Mouse (Mus musculus) frontal cortex, postnatal 36 days (tissue): ENCODE measurements around the gene Kif21a.
A peak's percentile ranks its signal among the peaks of the same experiment; 100 is the strongest.

Experiments
- DNase-seq, 2 experiments: peaks; one replicate each; pipeline ENCODE4 v3.0.0; 2022; ENCODE audit warnings: low spot score in 2 of 2

Kif21a gene

GRCm38 (mm10) chr15:91049496-91050441 is at the start of gene Kif21a:
Kif21a (minus strand) TSS chr15:91049948.
- peak; percentile 68 to 78 for DNase-seq

DNA sequence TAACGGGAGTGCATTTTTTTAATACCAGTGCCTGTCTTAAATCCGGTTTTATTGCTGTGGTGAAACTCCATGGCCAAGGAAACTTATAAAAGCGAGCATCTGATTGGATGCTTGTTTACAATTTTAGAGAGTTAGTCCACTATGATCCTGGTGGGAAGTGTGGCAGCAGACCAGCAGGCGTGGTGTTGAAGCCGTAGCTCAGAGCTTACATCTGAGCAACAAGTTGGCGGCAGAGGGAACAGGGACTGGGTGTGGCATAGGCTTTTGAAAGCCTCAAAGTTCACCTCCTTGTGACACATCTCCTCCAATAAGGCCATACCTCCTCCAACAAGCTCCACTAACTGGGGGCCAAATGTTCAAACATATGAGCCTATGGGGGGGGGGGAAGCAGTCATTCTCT is 46.9 kb upstream of the Kif21a start:
- DNase-seq: no peak

DNA sequence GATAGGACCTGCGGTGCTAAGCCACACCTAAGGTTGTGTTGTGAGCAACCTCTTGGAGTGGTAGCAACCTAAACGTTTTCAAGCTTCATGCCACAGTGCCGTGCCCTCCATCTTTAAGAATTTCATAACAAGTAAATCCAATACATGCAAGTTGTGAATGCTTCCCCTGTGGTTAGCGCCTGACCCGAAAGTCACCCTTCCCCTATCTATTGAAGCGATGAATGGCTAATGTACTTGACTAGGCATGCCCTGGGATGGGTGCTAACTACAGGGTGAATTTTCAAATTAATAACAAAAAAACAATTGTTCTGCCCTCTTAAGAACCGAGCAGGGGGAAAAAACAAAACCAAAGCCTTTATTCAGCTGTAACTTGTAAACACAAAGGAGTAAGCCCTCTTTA is 39.7 kb upstream of the Kif21a start:
- DNase-seq: no peak

GRCm38 (mm10) chr15:91088071-91088470 is 38.3 kb upstream of the Kif21a start:
- no peak for DNase-seq

DNA sequence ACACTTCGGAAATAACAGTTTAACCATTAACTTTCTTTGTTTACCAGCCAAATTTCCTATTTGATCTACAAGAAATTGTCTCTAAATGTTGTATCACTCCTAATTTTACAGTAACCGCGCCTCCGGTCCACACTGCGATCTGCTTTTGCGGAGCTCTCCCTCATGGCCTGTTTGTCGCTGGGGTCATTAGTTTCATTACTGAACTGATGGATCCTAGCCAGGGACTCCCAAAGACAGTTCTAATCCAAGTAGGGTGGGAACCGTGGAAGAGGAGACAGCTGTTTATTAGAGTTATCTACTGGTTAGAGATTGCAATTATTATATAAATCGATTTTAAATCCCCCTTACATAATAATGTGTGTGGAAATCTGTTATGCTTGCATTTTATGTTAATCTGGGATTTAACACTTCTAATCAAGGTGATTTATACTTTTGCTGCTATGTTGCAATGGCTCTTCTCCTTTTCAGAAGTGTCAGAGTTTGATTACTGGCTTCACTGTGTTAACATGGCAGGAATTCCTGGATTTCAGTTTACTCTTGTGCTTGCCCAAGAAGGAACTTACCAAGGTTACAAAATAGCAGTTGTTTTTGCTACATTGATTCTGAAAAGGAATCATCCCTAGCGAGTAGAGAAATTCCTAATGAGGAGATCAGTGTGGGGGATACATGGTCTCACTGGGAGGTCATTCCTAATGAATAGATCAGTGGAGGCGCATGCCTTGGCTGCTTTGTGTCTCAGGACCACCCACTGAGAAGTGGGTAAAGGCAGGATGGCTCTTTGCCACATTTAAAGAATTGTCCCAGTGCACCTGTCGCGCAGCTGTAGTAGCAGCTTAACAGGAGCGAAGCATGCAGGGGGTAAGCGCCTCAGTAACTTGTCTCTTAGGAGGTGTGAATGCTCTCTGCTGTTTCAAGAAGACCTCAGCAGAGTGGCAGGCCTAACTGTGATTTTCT is 28.0 kb upstream of the Kif21a start:
- DNase-seq: no peak

DNA sequence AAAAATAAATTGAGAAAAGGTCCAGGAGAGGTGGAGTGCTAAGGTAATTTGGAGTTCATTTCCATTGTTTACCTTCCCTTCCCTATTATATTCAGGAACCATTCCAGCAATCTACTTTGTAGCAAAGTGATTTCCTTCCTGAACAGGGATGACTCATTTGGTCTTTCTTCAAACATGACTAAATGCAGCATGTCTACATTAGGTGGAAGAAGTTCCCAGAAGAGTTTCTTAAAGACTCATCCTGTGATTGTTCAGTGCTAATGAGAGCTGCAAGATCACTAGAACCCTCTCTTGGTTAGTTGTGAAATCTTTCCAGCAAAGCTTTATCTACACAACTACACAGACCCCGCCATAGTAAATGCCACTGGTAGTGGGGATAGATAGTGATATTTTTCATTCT is 22.7 kb upstream of the Kif21a start:
- no peak for DNase-seq

DNA sequence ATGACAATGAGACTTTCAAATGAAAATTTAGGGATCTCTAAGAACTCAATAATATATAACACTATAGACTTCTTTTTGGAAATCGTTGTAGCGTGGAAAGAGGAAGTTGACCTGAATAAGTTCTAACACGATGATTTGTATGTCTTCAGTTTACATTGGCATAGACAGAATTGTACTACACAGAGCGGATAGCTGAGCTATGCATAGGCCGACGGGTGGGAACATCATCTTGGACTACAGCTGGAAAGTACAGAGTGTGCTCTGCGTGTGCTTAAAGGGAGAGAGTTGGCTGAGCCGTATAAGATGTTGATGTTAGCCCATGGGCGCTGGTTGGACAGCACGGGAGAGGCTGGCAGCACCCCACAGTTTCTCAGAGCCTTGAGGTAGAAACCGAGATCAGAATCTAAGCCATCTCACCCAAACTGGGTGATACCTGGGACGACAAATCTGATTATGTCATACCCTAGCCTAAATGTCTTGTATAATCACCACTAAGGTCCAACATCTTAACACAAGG is 14.6 kb upstream of the Kif21a start:
- no peak for DNase-seq

DNA sequence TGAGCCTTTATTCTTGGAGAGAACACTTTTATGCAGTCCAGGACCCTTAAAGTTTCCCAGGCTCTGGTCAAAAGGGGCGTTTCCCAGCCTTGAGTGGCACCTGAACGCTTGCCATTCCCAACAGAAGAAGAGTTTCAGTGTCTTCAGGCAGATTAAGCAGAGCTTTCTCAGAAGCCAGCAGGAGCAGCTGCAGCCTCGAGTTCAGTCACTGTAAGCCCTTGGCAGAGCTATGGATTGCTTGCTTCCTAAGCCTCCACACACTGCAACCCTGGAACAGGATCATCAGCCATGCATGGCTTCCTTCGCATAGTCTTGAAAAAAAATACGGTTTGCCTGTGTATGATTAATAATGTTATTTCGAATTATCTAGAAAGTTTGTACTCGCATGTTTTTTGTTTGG is 14.1 kb upstream of the Kif21a start:
- DNase-seq: no peak

GRCm38 (mm10) chr15:91056866-91057342 is 7.2 kb upstream of the Kif21a start:
- DNase-seq: no peak

DNA sequence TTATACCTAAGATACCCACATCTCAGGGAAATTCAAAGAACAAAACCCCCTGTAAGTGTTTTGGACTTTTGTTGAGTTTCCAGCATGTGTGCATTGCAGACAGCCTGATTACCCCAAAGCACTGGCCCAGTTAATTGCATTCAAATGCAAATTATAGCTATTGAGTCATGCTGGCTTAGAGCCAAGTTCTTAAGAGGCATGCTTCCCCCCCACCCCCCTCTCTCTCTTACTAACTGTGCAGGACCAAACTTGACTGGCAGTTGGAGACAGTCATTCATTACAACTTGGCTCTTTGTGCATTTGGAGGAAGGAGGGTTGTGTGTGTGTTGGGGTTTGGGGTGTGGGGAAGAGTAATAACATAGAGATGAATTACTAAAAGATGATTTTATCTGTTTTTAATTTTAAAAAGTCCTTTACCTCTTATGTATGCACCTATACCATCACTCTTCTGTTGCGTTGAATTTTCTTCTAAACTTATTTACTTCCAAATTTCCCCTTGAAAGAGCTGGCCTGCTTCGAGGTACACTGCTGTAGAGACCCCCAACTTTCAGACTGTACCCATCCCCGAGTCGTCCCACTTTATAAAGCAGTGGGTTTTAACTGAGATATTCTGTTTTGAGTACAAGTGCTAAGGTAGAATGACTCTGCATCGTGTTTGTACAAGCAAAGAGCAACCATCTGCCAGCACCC is 6.6 kb upstream of the Kif21a start:
- no peak for DNase-seq

- peak; percentile 26 to 37 for DNase-seq
These were observed 725 bp downstream of the Kif21a start for GRCm38 (mm10) chr15:91048951-91049495.

- DNase-seq: no peak
These were observed 2.1 kb downstream of the Kif21a start for GRCm38 (mm10) chr15:91047627-91048026.

- DNase-seq: no peak
These were observed 3.2 kb downstream of the Kif21a start for GRCm38 (mm10) chr15:91046506-91046905.

GRCm38 (mm10) chr15:91043263-91043662 is 6.5 kb downstream of the Kif21a start:
- DNase-seq: no peak

DNA sequence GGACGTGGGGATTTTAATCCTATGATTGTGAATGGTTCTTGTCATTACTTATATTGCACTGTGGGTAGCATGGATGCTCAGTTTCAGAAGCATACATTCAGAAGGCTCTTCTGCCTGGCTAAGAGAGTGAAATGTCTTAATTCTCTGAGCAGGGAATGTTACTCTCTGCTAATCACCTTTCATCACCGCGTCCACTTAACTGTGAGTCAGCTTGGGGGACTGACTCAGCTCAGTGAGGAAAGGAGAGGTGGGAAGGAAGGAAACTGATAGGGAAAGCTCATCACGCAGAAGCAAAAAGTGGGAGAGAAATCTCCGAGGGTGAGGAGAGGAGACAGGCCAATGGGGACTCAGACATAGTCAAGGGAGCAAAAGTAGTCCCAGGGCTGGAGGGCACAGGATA is 10.9 kb downstream of the Kif21a start:
- no peak for DNase-seq

GRCm38 (mm10) chr15:91034090-91034489 is 15.7 kb downstream of the Kif21a start:
- DNase-seq: no peak

DNA sequence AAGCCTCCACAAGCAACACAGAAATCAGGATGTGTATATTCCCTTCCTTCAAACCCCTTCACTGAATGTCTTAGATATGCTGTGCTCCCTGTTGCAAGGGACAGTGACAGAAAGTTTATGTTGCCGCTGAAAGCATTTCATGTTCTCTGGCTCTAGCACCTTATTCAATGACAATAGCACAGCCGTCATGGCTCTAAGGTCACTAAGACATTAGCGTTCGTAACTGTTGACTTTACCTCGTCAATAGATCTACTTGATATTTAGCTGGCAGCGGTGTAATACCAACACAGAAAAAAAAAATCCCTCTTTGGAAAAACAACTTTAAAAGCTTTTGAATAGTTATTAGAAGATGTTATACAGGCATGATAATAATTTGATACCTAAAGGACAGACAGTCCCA is 16.2 kb downstream of the Kif21a start:
- no peak for DNase-seq

- DNase-seq: no peak
These were observed 20.8 kb downstream of the Kif21a start for GRCm38 (mm10) chr15:91028962-91029361.

- no peak for DNase-seq
These were observed 21.3 kb downstream of the Kif21a start for GRCm38 (mm10) chr15:91028494-91028893.

DNA sequence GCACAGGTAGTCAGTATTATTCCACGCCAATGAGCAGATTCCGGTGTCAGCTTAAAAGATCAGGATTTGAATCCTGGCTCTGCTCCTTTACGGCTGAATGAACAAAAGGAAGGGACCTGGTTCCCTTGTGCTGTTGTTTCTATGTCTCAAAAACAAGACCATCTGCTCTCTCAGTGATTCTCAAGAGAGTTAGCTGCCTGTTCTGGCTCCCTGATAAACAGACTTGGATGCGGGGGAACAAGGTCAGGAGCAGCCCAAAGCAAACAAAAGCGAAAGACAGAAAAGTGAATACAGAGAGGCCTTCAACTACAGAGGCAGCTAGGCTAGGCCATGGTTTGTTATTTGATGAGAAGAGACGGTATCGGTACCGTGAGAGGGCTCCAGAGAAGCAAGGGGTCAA is 27.5 kb downstream of the Kif21a start:
- DNase-seq: no peak

GRCm38 (mm10) chr15:91018861-91019187 is 30.9 kb downstream of the Kif21a start:
- no peak for DNase-seq
